Mouse (Mus musculus) kidney, postnatal 0 days (tissue): Measurements from ENCODE around the gene Med6. TPM values are rescaled to one million over a fixed set of nuclear protein-coding genes. Genes with fewer than 3 reads are reported as not detected.

ENCODE experiments used
- ATAC-seq: fragments of 200-750 bp; cut with Nextera tagmentation; replicated peaks from 2 replicates; pipeline ENCODE4 v1.8.0; 2017; ENCODE audit warnings: low read depth, moderate number of reproducible peaks, moderate TSS enrichment, moderate library complexity; ENCODE audit not compliant: low FRiP score
- DNase-seq: peaks from one replicate; pipeline ENCODE4 v3.0.0-alpha.2; 2016; ENCODE audit warnings: low spot score
- H3K27ac ChIP-seq: fragments of 300-500 bp; sonication (generic); 2 replicates; pipeline ENCODE4 v1.5.1; 2014; ENCODE audit warnings: mild to moderate bottlenecking
- H3K27me3 ChIP-seq: fragments of 300-500 bp; sonication (generic); 2 replicates; pipeline ENCODE4 v1.6.1; 2014; ENCODE audit warnings: low read length, mixed read lengths; ENCODE audit not compliant: insufficient read depth
- H3K36me3 ChIP-seq: fragments of 300-500 bp; sonication (generic); 2 replicates; pipeline ENCODE4 v1.6.1; 2014; ENCODE audit warnings: low read length, mixed read lengths; ENCODE audit not compliant: insufficient read depth
- H3K4me1 ChIP-seq: fragments of 300-500 bp; sonication (generic); replicated peaks from 2 replicates; pipeline ENCODE4 v1.6.1; 2014; ENCODE audit warnings: antibody characterized with exemption, low read length, mixed read lengths; ENCODE audit not compliant: insufficient read depth
- H3K4me2 ChIP-seq: fragments of 300-500 bp; sonication (generic); 2 replicates; pipeline ENCODE4 v1.6.1; 2014; ENCODE audit warnings: mild to moderate bottlenecking, low read length, moderate library complexity, mixed read lengths
- H3K4me3 ChIP-seq: fragments of 300-500 bp; sonication (generic); replicated peaks from 2 replicates; pipeline ENCODE4 v1.5.1; 2014; ENCODE audit warnings: low read depth, low read length
- H3K9ac ChIP-seq: fragments of 300-500 bp; sonication (generic); 2 replicates; pipeline ENCODE4 v1.6.1; 2014; ENCODE audit warnings: low read depth, low read length
- H3K9me3 ChIP-seq: fragments of 300-500 bp; sonication (generic); replicated peaks from 2 replicates; pipeline ENCODE4 v1.6.1; 2016; ENCODE audit warnings: low read length, inconsistent platforms, mixed read lengths
- CTCF ChIP-seq: IDR thresholded peaks from 2 replicates; pipeline ENCODE4 v1.5.1; 2016; ENCODE audit warnings: antibody characterized with exemption, low read depth, mild to moderate bottlenecking, moderate library complexity
- WGBS: fragments of 180-500 bp; shearing (Covaris S2); extraction: QIAGEN DNeasy Blood & Tissue Kit; methylation state at CpG from one replicate; pipeline ENCODE4 v1.1.7; 2014; 5-methylcytosine and 5-hydroxymethylcytosine counted together
- polyA plus RNA-seq: library from polyadenylated mRNA; unstranded; fragments of >200 nt; fragmentation: Nextera tagmentation; extraction: Ambion mirVana; gene quantifications from 2 replicates; pipeline ENCODE4 v1.2.1, GENCODE M21; 2015

Med6 gene
- polyA plus RNA-seq, 1 experiment from 2014 or later: 53.4 TPM

DNA sequence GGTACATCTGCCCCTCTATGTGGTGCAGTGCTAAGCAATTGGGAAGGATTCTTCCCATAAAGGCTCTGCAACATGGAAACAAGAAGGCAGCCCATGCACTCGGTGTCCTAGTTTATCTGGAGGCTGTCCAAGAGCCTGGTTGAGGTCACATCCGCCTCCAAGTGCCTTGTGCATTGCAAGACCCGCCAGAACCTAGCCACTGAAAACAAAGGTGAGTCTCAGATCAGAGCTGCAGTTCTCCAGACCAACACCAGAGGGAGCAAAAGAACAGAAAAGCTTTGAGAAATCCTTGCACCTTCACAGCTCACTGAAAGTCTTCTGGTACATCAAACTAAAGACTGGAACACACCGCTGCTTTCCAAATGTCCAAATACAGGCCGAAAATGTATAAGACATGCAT, 24.5 kb upstream of the Med6 start:
- no peak overlapping the region for H3K4me3 ChIP-seq
- H3K4me2 ChIP-seq: no peak overlapping the region
- H3K4me1 ChIP-seq: no peaks in the 10 kb centered on the region
- H3K27me3 ChIP-seq: no peaks in the 10 kb centered on the region
- no peaks in the 10 kb centered on the region for H3K36me3 ChIP-seq
- no peaks in the 10 kb centered on the region for H3K9me3 ChIP-seq
- WGBS: 16% methylated on average over 5 of the region's 5 CpGs
- TF ChIP-seq CTCF: peak; percentile 87
- no peak overlapping the region for H3K27ac ChIP-seq
- no peak overlapping the region for H3K9ac ChIP-seq
- DNase-seq: peak; percentile 73
- no peak for ATAC-seq

DNA sequence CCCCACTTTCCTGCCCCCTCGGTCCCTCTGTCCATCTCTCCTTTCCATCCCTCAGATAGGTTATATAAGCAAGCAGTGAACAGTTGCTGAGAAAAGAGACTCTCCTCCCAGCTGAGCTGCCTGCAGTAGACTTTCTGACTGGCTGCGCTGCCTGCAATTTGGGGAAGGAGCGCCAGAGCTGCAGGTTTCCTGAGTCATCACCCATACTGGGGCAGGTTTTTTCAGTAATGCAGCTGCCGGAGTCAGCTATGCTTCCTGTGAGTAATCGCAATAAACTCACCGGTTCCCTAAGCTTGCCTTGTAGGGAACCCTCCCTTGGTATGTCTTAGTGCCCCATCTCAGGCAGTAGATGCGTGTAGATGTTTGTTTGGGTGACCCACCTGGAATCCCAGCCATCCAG, 22.2 kb upstream of the Med6 start:
- no peaks in the 10 kb centered on the region for H3K9me3 ChIP-seq
- H3K36me3 ChIP-seq: no peaks in the 10 kb centered on the region
- H3K4me2 ChIP-seq: no peak overlapping the region
- H3K9ac ChIP-seq: no peak overlapping the region
- H3K4me1 ChIP-seq: no peaks in the 10 kb centered on the region
- H3K27me3 ChIP-seq: no peaks in the 10 kb centered on the region
- WGBS: 65% methylated on average over 7 of the region's 7 CpGs
- no peak for ATAC-seq
- DNase-seq: no peak
- no peak overlapping the region for H3K27ac ChIP-seq
- TF ChIP-seq CTCF: no peak
- H3K4me3 ChIP-seq: no peak overlapping the region

GRCm38 (mm10) chr12:81615807-81616206, 21.0 kb upstream of the Med6 start:
- H3K9ac ChIP-seq: no peak overlapping the region
- H3K4me1 ChIP-seq: no peaks in the 10 kb centered on the region
- DNase-seq (no peak), ATAC-seq (no peak)
- no peak overlapping the region for H3K4me3 ChIP-seq
- no peaks in the 10 kb centered on the region for H3K27me3 ChIP-seq
- WGBS: 77% methylated on average over 6 of the region's 6 CpGs
- TF ChIP-seq CTCF: no peak
- H3K4me2 ChIP-seq: no peak overlapping the region
- H3K9me3 ChIP-seq: no peaks in the 10 kb centered on the region
- H3K27ac ChIP-seq: no peak overlapping the region
- no peaks in the 10 kb centered on the region for H3K36me3 ChIP-seq

GRCm38 (mm10) chr12:81609445-81609844, 14.6 kb upstream of the Med6 start:
- no peaks in the 10 kb centered on the region for H3K4me1 ChIP-seq
- ATAC-seq (no peak), DNase-seq (no peak)
- H3K27ac ChIP-seq: no peak overlapping the region
- H3K4me3 ChIP-seq: no peak overlapping the region
- no peaks in the 10 kb centered on the region for H3K27me3 ChIP-seq
- no peak overlapping the region for H3K9ac ChIP-seq
- no peak overlapping the region for H3K4me2 ChIP-seq
- no peaks in the 10 kb centered on the region for H3K36me3 ChIP-seq
- no peaks in the 10 kb centered on the region for H3K9me3 ChIP-seq
- no peak for TF ChIP-seq CTCF

DNA sequence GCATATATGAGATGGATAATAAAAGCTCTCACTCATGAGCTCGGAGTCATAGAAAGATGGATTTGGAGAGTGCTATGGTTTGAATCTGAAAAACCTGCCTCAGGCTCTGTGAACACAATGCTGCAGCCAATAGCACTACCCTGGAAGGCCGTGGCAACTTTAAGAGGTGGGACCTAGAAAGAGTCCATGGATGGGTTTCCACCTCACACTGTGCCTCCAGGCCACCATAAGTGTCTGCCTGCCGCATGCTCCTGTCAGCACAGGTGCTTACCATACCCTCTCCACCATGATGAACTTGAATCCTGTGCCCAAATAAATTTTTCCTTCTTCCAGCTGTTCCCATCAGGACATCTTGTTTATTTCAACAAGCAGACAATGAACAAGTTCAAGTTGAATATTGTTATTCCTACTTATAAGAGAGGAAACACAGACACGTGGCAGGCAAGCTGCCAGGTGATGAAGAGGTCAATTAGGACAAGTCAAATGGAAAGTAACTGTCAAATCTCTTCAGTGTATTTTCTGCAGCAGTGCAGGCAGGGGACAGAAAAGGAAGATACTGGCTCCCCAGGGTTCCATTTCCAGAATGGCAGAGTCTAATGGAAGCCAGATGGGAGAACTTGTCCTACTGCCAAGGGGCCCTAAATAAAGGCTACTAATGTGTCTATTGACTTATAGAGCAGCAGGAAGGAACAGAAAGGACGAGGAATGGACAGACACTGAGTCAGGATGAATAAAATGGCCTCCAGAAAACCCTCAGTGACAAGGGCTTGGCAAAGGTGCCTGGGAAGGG, 10.4 kb upstream of the Med6 start:
- Histone ChIP-seq H3K27me3 (no peaks in the 10 kb centered on the region), H3K4me1 (no peaks in the 10 kb centered on the region), H3K9me3 (no peaks in the 10 kb centered on the region), H3K4me3 (no peak overlapping the region), H3K27ac (no peak overlapping the region), H3K9ac (no peak overlapping the region), H3K4me2 (no peak overlapping the region), H3K36me3 (no peaks in the 10 kb centered on the region)
- 61% methylated on average over 5 of the region's 5 CpGs for WGBS
- DNase-seq (no peak), ATAC-seq (no peak)
- TF ChIP-seq CTCF: no peak

GRCm38 (mm10) chr12:81596547-81597262, 1.9 kb upstream of the Med6 start:
- 83% methylated on average over 8 of the region's 8 CpGs for WGBS
- ATAC-seq (no peak), DNase-seq (no peak)
- TF ChIP-seq CTCF: no peak
- Histone ChIP-seq H3K4me3 (no peak overlapping the region), H3K4me1 (0 out of 2 replicates have a peak, but pooled peaks cover 3% of the 10 kb centered on the region), H3K9ac (no peak overlapping the region), H3K4me2 (no peak overlapping the region), H3K36me3 (no peaks in the 10 kb centered on the region), H3K9me3 (no peaks in the 10 kb centered on the region), H3K27ac (no peak overlapping the region), H3K27me3 (no peaks in the 10 kb centered on the region)
